Mouse (Mus musculus): ENCODE data around the gene Atoh1.

The Atoh1 gene

DNA sequence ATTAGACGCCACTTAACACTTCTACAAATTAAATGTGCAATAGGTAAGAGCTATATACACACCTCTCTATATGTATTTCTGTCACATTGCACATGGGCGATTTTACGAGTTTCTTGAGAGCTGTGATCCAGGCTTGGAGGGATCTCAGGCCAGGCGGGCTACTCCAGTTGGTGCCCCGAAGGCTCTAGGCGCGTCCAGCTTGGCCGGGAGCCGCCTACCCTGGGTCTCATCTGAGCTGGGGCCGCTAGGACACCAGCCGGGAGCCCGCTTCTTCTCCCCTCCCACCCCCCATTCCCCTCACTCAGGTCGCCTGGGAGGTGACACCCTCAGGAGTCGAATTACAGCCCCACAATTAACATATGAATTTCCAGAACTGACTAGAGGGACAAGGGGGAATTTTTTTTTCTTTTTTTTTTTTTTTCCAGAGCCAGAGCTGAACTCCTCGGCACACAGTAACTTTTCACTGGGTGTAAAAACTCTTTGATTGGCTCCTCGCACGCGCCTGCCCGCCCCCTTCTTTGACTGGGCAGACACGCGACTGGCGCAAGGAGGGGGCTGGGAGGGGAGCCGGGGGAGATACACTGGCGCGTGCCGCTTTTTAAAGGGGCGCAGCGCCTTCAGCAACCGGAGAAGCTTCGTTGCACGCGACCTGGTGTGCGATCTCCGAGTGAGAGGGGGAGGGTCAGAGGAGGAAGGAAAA is at the start of gene Atoh1:
Gene Atoh1 (plus strand): TSS at position 627 of the 700 bp plus-strand sequence.
- no peak for DNase-seq (ENCODE audit: low spot score)

DNA sequence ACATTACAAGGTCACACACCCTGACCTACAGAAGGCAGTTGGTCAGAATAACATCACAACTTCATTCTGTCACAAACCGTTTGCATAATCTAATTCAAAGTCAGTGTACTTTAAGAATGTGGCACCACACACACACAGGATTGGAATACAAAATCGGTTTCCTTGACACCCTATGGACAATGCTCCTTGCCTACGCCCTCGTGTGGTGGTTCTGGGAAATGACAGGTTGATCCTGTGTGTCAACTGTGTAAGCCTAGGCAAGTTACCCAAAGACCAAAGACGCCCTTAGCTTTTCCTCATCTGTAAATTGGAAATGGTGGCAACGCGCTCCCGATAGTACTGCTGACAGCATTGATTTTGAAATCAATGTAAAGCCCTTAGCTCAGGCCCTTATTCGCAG is 45.0 kb upstream of the Atoh1 start:
- peak; percentile 23 for DNase-seq (ENCODE audit: low spot score)

DNA sequence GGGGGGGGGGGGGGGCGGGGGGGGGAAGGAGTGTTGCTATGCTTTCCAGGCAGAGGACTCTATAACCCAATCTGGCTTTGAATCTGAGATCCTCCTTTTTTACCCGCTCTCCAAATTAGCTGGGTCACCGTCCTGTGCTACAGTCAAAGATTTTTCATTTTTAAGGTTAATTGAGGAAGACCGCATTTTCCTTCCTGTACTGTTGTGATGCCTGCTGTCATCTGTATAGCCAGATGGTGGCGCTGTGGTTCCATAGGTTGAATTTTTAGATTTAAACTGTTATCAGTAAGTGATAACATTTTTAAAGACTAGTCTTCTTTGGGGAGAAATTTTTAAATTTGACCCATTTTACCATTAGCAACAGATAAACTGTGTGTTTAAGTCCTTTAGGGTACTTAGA is 44.0 kb upstream of the Atoh1 start:
- peak; percentile 18 for DNase-seq (ENCODE audit: low spot score)

DNA sequence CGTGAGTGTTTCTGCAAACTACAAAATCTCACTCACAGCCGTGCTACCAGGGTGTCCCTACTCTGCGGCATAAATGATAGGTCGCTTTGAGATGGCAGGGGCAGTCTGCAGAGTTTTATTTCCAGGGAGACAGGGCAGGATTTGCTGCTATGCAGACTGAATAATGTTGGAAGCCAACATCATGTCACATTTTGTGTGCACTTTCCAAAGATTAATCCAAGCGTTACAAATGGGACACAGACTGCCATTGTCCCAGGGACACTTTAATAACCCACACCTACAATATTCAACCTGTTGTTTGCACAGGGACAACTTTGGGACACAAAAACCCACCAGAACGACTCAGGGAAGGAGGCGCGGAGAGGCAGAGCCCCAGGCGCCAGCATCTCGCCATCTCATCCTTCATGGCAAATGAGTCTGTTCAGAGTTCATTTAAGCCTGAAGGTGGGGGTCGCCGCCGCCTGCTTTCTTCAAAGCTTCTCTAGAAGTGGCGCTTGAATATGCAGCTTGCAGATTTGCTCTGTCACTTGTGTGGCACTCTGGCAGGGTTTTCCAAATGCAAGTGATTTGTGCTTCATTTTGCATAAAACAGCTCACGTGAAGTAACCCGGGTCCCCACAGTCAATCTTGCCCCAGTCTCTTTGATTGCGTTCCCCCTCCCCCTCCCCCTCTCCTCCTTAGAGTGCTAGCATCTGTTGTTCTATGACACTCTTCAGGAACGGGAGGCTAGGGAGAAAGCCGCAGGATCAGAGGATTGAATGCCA is 40.6 kb upstream of the Atoh1 start:
- DNase-seq (ENCODE audit: low spot score): no peak

DNA sequence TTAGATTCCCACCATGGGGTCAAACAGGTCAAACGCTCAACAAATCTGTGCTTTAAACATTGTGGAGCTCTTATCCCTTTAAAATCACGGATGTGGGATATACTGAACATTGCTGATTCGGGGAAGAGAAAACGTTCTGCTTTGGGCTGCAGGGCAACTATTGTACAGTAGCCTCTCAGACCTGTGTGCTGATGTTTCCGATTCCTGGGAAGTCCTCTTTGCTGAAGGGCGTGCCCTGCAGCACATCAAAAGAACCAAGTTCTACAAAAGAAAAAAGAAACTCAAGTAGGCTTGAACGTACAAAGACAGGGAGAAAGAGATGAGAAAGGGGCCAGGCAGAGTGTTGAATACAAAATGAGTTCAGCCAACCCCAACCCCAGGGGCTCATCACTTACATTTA is 34.2 kb upstream of the Atoh1 start:
- DNase-seq (ENCODE audit: low spot score): no peak

DNA sequence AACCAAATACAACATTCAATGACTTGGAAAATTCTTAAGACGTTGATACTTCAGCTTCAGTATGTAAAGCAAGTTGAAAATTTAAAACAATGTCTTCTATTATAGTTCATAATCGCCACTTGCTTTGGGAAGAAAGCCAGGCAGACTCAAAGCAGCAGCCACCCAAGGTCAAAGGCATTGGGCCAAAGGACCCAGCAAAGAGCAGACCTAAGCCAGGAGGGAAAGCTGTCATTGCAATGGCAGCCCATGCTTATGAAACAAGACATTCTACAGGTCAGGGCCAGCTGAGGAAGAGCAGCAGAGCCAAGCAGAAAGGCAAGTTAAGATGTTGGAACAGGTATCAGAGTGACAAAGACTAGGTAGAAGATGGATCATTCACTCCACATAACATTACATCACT is 25.3 kb upstream of the Atoh1 start:
- no peak for DNase-seq (ENCODE audit: low spot score)

DNA sequence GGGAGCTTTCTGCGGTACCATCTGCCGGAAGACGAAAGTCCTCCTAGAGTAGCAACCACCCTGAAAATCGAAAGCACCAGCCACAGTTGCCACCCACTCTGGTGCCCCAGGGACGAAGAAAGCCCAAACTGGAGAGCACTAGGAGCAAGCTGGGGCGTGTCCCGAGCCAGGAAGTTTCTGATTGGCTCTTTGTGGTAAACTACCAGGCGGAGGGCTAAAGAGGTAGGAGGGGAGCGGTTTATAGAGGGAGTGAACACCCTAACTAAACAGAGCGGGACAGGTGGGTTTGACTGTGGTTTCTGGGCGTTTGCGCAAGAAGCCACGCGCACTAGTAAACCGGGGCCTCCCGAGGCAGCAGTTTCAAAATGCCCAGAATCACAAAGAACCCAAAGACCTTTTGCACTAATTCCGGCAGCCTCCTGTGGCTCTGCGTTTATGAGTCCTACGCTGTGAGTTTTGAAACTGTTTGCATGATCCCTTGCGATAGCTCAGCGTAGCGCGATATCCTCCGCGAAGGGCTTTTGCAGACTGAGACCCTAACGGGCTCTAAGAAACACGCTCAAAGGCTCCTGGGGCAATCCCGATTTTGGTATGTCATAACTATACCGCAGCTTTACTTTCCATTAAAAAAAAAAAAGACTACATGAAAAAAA is 1.0 kb upstream of the Atoh1 start:
- DNase-seq (ENCODE audit: low spot score): peak; percentile 16

DNA sequence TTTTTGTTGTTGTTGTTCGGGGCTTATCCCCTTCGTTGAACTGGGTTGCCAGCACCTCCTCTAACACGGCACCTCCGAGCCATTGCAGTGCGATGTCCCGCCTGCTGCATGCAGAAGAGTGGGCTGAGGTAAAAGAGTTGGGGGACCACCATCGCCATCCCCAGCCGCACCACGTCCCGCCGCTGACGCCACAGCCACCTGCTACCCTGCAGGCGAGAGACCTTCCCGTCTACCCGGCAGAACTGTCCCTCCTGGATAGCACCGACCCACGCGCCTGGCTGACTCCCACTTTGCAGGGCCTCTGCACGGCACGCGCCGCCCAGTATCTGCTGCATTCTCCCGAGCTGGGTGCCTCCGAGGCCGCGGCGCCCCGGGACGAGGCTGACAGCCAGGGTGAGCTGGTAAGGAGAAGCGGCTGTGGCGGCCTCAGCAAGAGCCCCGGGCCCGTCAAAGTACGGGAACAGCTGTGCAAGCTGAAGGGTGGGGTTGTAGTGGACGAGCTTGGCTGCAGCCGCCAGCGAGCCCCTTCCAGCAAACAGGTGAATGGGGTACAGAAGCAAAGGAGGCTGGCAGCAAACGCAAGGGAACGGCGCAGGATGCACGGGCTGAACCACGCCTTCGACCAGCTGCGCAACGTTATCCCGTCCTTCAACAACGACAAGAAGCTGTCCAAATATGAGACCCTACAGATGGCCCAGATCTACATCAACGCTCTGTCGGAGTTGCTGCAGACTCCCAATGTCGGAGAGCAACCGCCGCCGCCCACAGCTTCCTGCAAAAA is 496 bp downstream of the Atoh1 start:
- peak; percentile 5 for DNase-seq (ENCODE audit: low spot score)

DNA sequence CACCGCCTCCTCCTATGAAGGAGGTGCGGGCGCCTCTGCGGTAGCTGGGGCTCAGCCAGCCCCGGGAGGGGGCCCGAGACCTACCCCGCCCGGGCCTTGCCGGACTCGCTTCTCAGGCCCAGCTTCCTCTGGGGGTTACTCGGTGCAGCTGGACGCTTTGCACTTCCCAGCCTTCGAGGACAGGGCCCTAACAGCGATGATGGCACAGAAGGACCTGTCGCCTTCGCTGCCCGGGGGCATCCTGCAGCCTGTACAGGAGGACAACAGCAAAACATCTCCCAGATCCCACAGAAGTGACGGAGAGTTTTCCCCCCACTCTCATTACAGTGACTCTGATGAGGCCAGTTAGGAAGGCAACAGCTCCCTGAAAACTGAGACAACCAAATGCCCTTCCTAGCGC is 1.1 kb downstream of the Atoh1 start:
- no peak for DNase-seq (ENCODE audit: low spot score)

DNA sequence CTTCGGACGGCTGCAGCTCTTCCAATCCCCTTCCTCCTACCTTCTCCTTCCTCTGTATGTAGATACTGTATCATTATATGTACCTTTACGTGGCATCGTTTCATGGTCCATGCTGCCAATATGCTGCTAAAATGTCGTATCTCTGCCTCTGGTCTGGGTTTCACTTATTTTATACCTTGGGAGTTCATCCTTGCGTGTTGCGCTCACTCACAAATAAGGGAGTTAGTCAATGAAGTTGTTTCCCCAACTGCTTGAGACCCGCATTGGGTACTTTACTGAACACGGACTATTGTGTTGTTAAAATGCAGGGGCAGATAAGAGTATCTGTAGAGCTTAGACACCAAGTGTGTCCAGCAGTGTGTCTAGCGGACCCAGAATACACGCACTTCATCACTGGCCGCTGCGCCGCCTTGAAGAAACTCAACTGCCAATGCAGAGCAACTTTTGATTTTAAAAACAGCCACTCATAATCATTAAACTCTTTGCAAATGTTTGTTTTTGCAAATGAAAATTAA is 1.6 kb downstream of the Atoh1 start:
- no peak for DNase-seq (ENCODE audit: low spot score)

DNA sequence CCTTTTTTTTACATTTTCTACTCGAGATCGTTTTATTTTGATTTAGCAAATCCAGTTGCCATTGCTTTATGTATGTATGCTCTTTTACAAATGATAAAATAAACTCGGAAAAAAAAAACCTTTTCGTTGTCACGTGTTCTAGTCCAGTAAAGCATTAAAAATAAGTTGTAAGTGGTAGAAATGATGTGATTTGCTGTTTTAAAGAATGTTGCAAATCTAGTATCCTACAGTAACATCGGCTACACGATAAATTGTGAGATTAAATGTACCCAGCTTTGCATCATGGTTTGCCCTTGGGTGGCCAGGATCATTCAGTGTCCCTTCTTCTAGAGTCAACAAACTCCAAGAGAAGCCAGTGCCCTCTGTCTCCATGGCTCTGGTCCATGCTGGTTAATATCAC is 2.2 kb downstream of the Atoh1 start:
- no peak for DNase-seq (ENCODE audit: low spot score)

DNA sequence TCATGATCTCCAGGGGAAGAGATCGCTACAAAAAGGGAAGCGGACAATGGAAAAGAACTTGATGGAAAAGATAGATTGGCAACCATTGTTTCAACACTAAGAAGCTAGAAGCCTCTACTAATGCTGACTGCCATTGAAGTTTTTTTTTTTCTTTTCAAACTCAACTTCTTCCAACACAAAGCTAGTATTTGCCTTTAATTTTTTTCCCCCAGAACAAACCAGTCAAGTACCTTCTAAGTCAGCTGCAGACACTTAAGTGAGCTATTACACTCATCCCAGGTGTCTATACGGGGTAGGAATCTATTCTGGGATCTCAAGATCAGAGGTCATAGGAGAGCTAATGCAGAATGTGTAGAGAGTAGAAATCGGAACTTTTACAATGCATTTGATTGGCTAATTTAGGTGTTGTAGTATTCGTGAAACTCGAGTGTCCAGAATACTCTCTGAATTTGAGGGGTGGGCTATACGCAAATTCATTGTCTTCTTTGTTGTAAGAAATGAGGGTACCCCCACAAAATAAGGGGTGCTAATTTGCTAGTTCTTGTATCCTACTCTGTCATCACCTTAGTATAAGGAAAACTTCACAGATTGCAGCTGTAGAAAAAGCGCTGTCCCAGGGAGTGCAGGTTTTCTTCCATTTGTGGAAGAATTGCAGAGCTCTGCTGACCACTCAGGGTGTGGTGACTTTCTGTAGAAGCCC is 2.8 kb downstream of the Atoh1 start:
- no peak for DNase-seq (ENCODE audit: low spot score)

DNA sequence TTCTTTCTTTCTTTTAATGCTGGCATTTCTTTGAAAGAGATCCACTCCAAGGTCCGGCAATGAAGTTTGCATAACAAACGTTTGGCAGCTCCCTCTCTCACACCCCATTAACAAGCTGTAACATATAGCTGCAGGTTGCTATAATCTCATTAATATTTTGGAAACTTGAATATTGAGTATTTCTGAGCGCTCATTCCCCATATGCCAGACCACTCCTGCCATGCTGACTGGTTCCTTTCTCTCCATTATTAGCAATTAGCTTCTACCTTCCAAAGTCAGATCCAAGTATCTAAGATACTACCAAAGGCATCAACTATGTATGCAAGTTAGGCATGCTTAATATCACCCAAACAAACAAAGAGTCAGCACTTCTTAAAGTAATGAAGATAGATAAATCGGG is 4.4 kb downstream of the Atoh1 start:
- DNase-seq (ENCODE audit: low spot score): no peak

DNA sequence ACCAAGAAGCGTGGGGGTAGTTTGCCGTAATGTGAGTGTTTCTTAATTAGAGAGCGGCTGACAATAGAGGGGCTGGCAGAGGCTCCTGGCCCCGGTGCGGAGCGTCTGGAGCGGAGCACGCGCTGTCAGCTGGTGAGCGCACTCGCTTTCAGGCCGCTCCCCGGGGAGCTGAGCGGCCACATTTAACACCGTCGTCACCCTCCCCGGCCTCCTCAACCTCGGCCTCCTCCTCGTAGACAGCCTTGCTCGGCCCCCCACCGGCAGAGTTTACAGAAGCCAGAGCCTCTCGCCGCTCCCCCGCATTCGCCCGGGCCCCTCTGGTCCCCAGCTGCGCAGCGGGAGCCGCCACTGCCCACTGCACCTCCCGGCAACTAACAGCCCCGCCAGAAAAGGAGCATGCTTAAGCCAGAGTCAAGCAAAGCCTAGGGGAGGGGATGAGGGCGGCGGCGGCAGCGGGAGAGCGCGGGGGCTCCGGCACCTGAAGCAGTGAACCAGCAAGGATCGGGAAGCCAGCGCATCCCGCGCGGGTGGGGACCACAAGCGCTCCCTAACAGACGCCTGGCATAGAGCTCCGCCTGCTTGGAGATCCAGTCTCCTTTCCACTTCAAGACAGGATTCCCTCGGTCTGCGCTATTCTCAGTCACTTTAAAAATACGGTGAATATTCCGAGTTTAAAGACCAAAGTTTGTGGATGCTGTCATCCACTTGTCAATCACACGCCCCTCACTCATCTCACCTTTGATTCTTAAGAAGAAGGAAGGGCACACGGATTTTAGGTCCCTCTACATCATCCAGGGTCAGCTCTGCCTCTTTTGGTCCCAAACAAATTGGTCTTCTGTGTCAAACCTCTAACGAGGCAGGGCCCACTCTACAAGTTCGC is 5.8 kb downstream of the Atoh1 start:
- no peak for DNase-seq (ENCODE audit: low spot score)

DNA sequence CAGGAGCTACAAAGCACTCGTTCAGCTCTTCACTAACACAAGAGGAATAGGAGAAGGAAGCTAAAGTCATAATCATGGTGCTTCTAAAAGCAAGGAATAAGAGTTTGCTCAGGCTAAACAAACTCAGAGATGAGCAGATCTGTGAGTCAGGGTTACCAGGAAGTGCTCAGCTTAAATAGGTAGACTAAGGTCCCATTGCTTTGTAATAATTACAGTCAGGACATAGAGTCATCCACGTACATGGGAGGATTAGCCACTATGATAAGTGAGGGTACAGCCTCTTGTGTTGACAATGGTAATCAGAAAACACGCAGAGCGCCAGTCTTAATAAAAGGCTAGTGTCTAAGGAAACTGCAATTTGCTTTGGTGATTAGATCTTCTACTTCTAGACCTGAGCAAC is 7.4 kb downstream of the Atoh1 start:
- DNase-seq (ENCODE audit: low spot score): no peak

DNA sequence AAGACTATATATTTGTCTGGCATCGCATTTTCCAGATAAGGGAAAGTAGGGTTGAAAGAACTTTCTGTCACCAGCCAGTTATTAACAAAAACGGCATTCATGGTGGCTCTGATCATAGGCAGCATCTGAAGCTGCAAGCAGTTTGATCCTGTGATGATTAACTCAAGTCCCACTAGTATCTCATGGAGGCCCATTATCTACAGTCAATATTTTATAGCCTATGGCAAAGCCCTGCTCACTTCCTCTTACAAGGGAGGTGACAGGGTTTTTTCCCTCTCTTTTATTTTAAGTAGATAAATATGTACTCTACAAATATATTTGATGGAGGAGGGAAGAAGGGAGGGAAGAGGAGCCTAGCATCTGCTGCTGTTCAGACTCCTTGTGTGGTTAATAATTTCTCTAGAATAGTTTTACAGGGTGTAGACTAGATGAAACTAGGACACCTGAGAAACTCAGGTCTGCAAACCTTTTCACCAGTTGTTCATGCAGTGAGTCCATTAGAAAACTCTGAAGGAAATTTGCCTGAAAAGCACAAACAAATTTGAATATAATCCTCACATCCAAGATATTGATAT is 14.1 kb downstream of the Atoh1 start:
- DNase-seq (ENCODE audit: low spot score): no peak

DNA sequence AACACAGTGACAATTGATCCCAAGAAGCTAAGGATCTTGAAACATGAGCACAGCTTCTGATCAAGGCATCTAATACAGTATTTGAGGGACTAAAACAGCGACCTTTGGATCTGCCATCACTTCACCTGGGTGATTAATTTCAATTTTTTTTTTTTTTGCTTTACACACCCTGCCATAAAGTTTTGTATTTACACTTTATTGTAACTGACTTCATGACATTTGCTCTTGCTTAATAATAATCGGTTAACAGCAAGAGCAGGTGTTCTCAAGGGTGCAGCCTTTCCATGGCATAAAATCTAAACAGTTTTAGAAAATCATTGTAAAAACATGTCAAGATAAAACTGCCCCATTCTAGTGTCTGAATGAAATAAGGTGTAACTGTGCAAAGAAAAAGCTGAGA is 25.6 kb downstream of the Atoh1 start:
- DNase-seq (ENCODE audit: low spot score): no peak

DNA sequence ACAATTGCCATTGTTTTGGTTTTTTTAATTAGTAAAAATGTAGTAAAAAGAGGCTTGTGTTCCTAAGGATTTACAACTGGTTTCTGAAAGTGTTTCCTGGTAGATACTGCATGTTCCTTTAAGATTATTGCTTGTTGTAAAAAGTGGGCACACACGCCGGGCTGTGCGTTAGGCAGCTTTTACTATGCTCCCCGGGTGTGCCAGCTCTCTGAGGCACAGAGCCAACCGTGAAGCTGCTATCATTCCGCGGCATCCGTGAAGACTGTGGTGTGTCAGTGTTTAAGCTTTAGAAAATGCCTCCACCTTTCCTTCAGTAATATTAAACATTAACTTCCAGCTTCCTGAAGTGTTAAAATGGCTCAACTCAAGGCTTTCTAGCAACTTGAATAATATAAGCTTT is 35.0 kb downstream of the Atoh1 start:
- peak; percentile 4 for DNase-seq (ENCODE audit: low spot score)

DNA sequence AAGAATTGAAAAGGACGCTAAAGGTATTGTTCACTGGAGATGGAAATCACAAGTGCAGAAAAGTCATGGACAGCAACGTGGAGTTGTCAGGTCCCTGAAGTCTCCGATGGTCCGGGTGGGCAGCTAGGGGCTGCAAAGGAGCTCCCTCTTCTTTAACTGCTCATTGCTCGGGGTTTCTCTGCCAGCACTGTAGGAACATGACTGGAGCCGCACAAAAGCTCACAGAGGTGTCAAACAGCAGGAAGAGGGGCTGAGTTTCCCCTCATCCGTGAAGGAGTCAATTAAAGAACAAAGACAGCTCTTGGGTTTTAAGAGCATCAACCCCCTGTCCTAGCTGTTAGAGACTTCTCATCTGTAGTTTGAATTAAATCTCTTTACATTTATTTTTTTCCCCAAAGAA is 44.5 kb downstream of the Atoh1 start:
- no peak for DNase-seq (ENCODE audit: low spot score)
